Mouse (Mus musculus) gastrocnemius, postnatal 14 days (tissue): ENCODE measurements around the gene Gsk3b. TPM values are rescaled to one million over a fixed set of nuclear protein-coding genes. Genes with fewer than 3 reads are reported as not detected.
"Not testable (repeated sequence)": the region's sequence is repeated elsewhere in the genome, so short reads cannot be mapped to it uniquely, and the experiment has no call there.

Experiments
- DNase-seq: peaks from one replicate; pipeline ENCODE4 v3.0.0; 2021; ENCODE audit warnings: mixed read lengths
- intact Hi-C: fragments of 180-260 bp; cut with DNase I; formaldehyde crosslinking; loops from one replicate; pipeline ENCODE4 v1.15.1; 2025; ENCODE audit warnings: low total_unique reads
- total RNA-seq, 2 experiments: library from RNA; stranded (reverse); gene quantifications; 2 replicates each; pipeline ENCODE4 v1.2.3; 2021

The Gsk3b gene
- total RNA-seq, 2 experiments from 2014 or later = 47.2 to 49.3 TPM

GRCm38 (mm10) chr16:38168971-38169370, 80.2 kb downstream of the Gsk3b start:
- intact Hi-C loops = no loop called here
- DNase-seq = no peak

- no peak for DNase-seq
- intact Hi-C loops = no loop called here
Measured at GRCm38 (mm10) chr16:38179150-38179549, 90.3 kb downstream of the Gsk3b start.

DNA sequence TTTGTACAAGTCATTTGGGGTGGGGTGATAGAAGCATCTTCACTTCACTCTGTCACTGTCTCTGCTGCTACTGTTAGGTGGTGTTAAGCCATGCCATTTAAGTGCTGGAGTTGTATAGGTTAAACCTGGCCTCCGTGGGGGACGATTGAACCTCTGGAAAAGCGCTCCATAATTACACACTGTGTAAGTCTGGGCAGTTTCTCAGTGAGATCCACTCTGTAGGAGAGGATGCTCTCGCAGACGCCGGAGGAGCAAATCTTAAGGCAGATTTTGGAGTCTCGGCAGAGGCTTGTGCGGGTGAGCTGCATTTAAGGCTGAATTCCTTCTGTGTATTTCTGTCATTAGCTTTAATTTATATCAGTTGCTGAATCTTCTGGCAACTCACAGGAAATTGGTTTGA, 92.6 kb downstream of the Gsk3b start:
- no peak for DNase-seq
- intact Hi-C loops = no loop called here

- intact Hi-C loops = no loop called here
- DNase-seq = no peak
Measured at GRCm38 (mm10) chr16:38184657-38185269, 96.0 kb downstream of the Gsk3b start.

- DNase-seq = no peak
- intact Hi-C loops = no loop called here
Measured at GRCm38 (mm10) chr16:38189952-38190351, 101.2 kb downstream of the Gsk3b start.

- no peak for DNase-seq
- intact Hi-C loops = no loop called here
Measured at GRCm38 (mm10) chr16:38190531-38190930, 101.7 kb downstream of the Gsk3b start.

- no peak for DNase-seq
- intact Hi-C loops = no loop called here
Measured at GRCm38 (mm10) chr16:38191460-38191859, 102.7 kb downstream of the Gsk3b start.

DNA sequence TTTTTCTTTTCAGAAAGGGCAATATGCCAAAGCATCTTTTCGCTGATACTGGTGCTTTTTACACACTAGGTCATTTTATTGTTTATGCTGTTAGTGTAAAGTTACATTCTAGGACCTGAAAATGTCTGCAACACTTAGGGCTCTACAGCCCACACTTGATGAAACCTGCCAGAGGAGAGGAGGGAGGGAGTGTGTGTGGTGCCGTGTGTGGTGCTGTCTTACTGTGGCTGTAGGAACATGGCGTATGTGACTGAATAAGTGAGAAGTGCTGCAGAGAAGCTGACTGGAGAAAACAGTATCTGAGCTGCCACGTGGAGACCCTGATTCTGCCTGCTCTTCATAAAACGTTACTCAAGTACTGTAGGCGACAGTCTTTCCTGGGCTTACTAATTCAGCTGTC, 103.8 kb downstream of the Gsk3b start:
- intact Hi-C loops = no loop called here
- DNase-seq = no peak

DNA sequence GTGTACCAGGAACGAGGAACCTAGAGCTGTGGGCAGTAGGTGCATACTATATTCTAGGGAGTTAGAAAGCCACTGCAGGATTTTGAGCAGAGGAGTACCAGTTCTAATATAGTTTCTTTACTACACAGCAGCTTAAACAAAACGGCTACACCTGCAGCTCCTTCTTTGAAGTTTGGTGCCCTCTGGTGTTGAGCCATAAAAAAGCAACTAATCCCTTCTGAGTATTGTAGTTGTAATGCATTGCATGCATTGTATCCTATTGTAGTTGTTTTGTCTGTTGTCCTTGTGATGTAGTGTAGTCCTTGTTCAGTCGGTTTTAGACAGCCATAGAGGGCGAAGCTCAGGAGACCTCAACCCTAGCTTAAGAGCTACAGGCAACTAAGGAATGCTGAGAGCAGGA, 108.5 kb downstream of the Gsk3b start:
- peak; percentile 32 for DNase-seq
- intact Hi-C loops = loop anchor here (5.0 kb wide), 1 partner anchor 200 kb away; no protein-coding TSS in a partner anchor

GRCm38 (mm10) chr16:38205272-38205671, 116.5 kb downstream of the Gsk3b start:
- intact Hi-C loops = no loop called here
- no peak for DNase-seq

- DNase-seq, intact Hi-C loops: not testable (repeated sequence)
Measured at GRCm38 (mm10) chr16:38222491-38222890, 133.7 kb downstream of the Gsk3b start.

GRCm38 (mm10) chr16:38236936-38237585, 148.3 kb downstream of the Gsk3b start:
- no peak for DNase-seq
- intact Hi-C loops = no loop called here

GRCm38 (mm10) chr16:38239729-38240128, 150.9 kb downstream of the Gsk3b start:
- intact Hi-C loops = no loop called here
- no peak for DNase-seq

DNA sequence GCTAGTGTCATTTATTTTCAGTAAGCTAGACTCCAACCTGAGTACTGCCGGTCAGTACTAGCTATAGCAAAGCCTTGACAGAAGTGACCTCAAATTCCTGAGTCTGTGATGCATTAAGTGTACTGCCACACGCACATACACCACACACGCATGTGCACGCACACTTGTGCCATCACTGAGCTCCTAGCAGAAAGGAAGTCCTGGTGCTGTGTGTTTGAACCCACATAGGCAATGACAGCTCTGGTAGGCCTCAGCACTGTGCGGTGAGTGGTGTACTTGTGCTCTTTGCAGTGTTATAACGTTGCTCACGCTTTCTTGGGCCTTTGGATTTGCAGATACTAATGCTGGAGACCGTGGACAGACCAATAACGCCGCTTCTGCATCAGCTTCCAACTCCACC, 151.4 kb downstream of the Gsk3b start:
- DNase-seq = no peak
- intact Hi-C loops = no loop called here

- no peak for DNase-seq
- intact Hi-C loops = no loop called here
Measured at GRCm38 (mm10) chr16:38244111-38244510, 155.3 kb downstream of the Gsk3b start.

GRCm38 (mm10) chr16:38245379-38245778, 156.6 kb downstream of the Gsk3b start:
- DNase-seq = no peak
- intact Hi-C loops = no loop called here

DNA sequence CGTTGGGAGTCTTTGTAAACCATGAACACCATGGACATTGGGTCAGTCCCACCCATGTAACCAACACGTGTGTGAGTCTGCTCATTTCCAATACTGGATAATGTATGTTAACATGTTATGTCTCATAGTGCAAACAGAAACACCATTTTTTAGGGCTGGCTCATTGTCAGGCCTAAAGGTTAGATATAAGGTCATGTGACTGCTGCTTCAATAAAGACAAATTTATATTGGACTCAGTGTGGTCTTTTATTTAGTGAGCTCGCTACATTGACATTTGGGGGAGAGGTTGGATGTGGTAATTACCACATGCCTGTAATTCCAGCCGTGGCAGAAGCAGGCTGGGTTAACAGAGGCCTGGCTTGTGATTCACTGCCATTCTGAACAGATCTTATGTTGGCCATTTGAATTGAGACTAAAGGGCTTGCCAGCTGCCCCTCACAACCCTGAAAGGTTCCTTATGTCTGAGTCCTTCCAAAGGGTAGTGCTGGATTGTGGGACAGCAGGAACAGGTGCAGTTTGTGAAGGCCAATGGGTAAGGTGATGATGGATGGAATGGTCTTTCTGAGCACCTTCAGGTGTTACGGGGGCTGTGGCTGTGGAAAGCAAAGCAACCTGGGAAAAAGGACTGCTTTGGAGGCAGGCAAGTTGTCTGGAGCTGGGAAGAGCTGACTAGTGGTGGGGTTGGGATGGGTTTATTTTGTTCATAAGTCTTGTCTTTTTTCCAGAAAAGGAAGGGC, 157.2 kb downstream of the Gsk3b start:
- intact Hi-C loops = no loop called here
- DNase-seq = no peak

- no peak for DNase-seq
- intact Hi-C loops = no loop called here
Measured at GRCm38 (mm10) chr16:38248331-38248961, 159.6 kb downstream of the Gsk3b start.

- intact Hi-C loops = no loop called here
- DNase-seq = no peak
Measured at GRCm38 (mm10) chr16:38250467-38250866, 161.7 kb downstream of the Gsk3b start.

DNA sequence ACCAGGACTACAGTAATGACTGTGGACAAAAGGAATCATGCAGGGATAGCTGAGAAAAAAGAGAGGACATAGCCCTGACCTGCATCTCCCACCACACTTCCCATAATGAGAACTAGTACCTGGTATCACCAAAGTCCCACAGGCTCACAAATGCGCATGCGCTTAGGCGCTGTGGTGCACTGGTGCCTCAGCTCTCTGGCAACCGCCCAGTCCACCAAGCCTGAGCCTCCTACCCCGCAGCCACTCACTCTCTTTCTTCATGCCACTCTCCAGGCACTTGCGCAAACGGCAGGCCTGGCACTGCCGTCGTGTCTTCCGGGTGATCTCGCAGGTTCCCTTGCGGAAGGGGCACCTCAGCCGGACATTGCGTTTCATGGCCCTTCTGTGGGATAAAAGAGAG, 165.2 kb downstream of the Gsk3b start:
- DNase-seq = no peak
- intact Hi-C loops = no loop called here
